Mouse (Mus musculus) neutrophil, adult 5-6 weeks (primary cell): ENCODE results near the gene Plin1. TPM values are rescaled to one million over a fixed set of nuclear protein-coding genes. Genes with fewer than 3 reads are reported as not detected.

Experiments used
- total RNA-seq: library from RNA; stranded (forward); fragments of 200-1000 nt; gene quantifications from 2 replicates; pipeline ENCODE4 v1.2.3, GENCODE M21; 2017

Plin1 gene
- total RNA-seq, 1 experiment from 2014 or later: not detected

Other genes starting within 250 kb of the Plin1 start
- not detected in 2 replicates for gene Rhcg, start 115.2 kb downstream of the Plin1 start, total RNA-seq
- 0.98 and 1.6 TPM in 2 replicates for gene Ticrr, start 72.7 kb downstream of the Plin1 start, total RNA-seq
- 0.12 TPM in 1 of 2 replicates, not detected in the other for gene Kif7, start 17.2 kb downstream of the Plin1 start, total RNA-seq
- gene Pex11a, start 10.2 kb upstream of the Plin1 start, total RNA-seq: 0.37 TPM in 1 of 2 replicates, not detected in the other
- gene Wdr93, start 10.3 kb upstream of the Plin1 start, total RNA-seq: not detected in 2 replicates
- not detected in 2 replicates for gene Mesp1, start 60.9 kb upstream of the Plin1 start, total RNA-seq
- gene Mesp2, start 77.8 kb upstream of the Plin1 start, total RNA-seq: not detected in 2 replicates
- not detected in 2 replicates for gene Anpep, start 128.2 kb upstream of the Plin1 start, total RNA-seq
- 5.0 and 5.9 TPM in 2 replicates for gene Ap3s2, start 187.7 kb upstream of the Plin1 start, total RNA-seq
- not detected in 2 replicates for gene Arpin, start 202.5 kb upstream of the Plin1 start, total RNA-seq